Mouse (Mus musculus) common myeloid progenitor, adult 5-6 weeks (primary cell): ENCODE data around the gene Hcn2. TPM values are rescaled to one million over a fixed set of nuclear protein-coding genes. Genes with fewer than 3 reads are reported as not detected.

Experiments
- total RNA-seq: library from RNA; stranded (forward); fragments of 200-1000, 187-1606 nt; gene quantifications from 2 replicates; pipeline ENCODE4 v1.2.3, GENCODE M21; 2017

Gene Hcn2
- total RNA-seq, 1 experiment from 2014 or later = not detected

Other genes starting within 250 kb of the Hcn2 start
- not detected in 2 replicates for gene Vmn2r83, start 247.9 kb upstream of the Hcn2 start, total RNA-seq
- 4.1 and 4.7 TPM in 2 replicates for gene Plpp2, start 182.8 kb upstream of the Hcn2 start, total RNA-seq
- gene Mier2, start 161.4 kb upstream of the Hcn2 start, total RNA-seq = 13.6 and 18.3 TPM in 2 replicates
- not detected in 2 replicates for gene Theg, start 129.3 kb upstream of the Hcn2 start, total RNA-seq
- not detected in 2 replicates for gene C2cd4c, start 102.6 kb upstream of the Hcn2 start, total RNA-seq
- gene Shc2, start 78.7 kb upstream of the Hcn2 start, total RNA-seq = not detected in 2 replicates
- gene Odf3l2, start 70.9 kb upstream of the Hcn2 start, total RNA-seq = not detected in 2 replicates
- gene Madcam1, start 52.1 kb upstream of the Hcn2 start, total RNA-seq = not detected in 2 replicates
- gene Tpgs1, start 47.3 kb upstream of the Hcn2 start, total RNA-seq = 5.3 and 9.9 TPM in 2 replicates
- 109 and 113 TPM in 2 replicates for gene Cdc34, start 34.4 kb upstream of the Hcn2 start, total RNA-seq
- 0.96 and 1.6 TPM in 2 replicates for gene Gzmm, start 27.6 kb upstream of the Hcn2 start, total RNA-seq
- 283 and 298 TPM in 2 replicates for gene Bsg, start 12.1 kb upstream of the Hcn2 start, total RNA-seq
- gene Polrmt, start 29.9 kb downstream of the Hcn2 start, total RNA-seq = 10.3 and 16.1 TPM in 2 replicates
- gene Fgf22, start 38.4 kb downstream of the Hcn2 start, total RNA-seq = not detected in 2 replicates
- 12.9 and 21.0 TPM in 2 replicates for gene Rnf126, start 50.3 kb downstream of the Hcn2 start, total RNA-seq
- gene Fstl3, start 60.6 kb downstream of the Hcn2 start, total RNA-seq = 0.19 and 0.50 TPM in 2 replicates
- 9.4 and 16.3 TPM in 2 replicates for gene Prss57, start 74.3 kb downstream of the Hcn2 start, total RNA-seq
- gene Palm, start 76.9 kb downstream of the Hcn2 start, total RNA-seq = 21.8 and 24.8 TPM in 2 replicates
- gene Misp, start 104.4 kb downstream of the Hcn2 start, total RNA-seq = not detected in 2 replicates
- 210 and 221 TPM in 2 replicates for gene Ptbp1, start 137.8 kb downstream of the Hcn2 start, total RNA-seq
- gene Prtn3, start 157.8 kb downstream of the Hcn2 start, total RNA-seq = 131 and 159 TPM in 2 replicates
- gene Plppr3, start 158.0 kb downstream of the Hcn2 start, total RNA-seq = 40.8 and 46.6 TPM in 2 replicates
- gene Elane, start 169.6 kb downstream of the Hcn2 start, total RNA-seq = 61.2 and 92.1 TPM in 2 replicates
- not detected in 2 replicates for gene Cfd, start 174.2 kb downstream of the Hcn2 start, total RNA-seq
- 17.3 and 19.3 TPM in 2 replicates for gene Med16, start 192.3 kb downstream of the Hcn2 start, total RNA-seq
- 7.0 and 11.2 TPM in 2 replicates for gene Gm26602, start 194.2 kb downstream of the Hcn2 start, total RNA-seq
- gene Kiss1r, start 200.3 kb downstream of the Hcn2 start, total RNA-seq = 0.73 TPM in 1 of 2 replicates, not detected in the other
- 38.4 and 50.7 TPM in 2 replicates for gene R3hdm4, start 204.6 kb downstream of the Hcn2 start, total RNA-seq
- gene Arid3a, start 210.4 kb downstream of the Hcn2 start, total RNA-seq = 11.5 and 16.0 TPM in 2 replicates
- gene Wdr18, start 243.5 kb downstream of the Hcn2 start, total RNA-seq = 26.5 and 27.2 TPM in 2 replicates